Mouse (Mus musculus) limb, embryonic 15.5 days (tissue): ENCODE results near the gene Slc5a1. TPM values are rescaled to one million over a fixed set of nuclear protein-coding genes. Genes with fewer than 3 reads are reported as not detected.

Source experiments
- ATAC-seq: fragments of 200-750 bp; cut with Nextera tagmentation; 2 replicates; pipeline ENCODE4 v1.8.0; 2017; ENCODE audit warnings: low read depth, moderate TSS enrichment; ENCODE audit not compliant: insufficient number of reproducible peaks, low FRiP score, low TSS enrichment
- H3K27ac ChIP-seq: fragments of 300-500 bp; sonication (generic); 2 replicates; pipeline ENCODE4 v1.5.1; 2015; ENCODE audit warnings: moderate library complexity, mild to moderate bottlenecking, inconsistent platforms
- H3K27me3 ChIP-seq: fragments of 300-500 bp; sonication (generic); 2 replicates; pipeline ENCODE4 v1.6.1; 2015; ENCODE audit warnings: inconsistent platforms
- H3K36me3 ChIP-seq: fragments of 300-500 bp; sonication (generic); 2 replicates; pipeline ENCODE4 v1.6.1; 2015; ENCODE audit warnings: inconsistent platforms
- H3K4me1 ChIP-seq: fragments of 300-500 bp; sonication (generic); 2 replicates; pipeline ENCODE4 v1.6.1; 2015; ENCODE audit warnings: inconsistent platforms
- H3K4me2 ChIP-seq: fragments of 300-500 bp; sonication (generic); 2 replicates; pipeline ENCODE4 v1.6.1; 2015; ENCODE audit warnings: mild to moderate bottlenecking, inconsistent platforms
- H3K4me3 ChIP-seq: fragments of 300-500 bp; sonication (generic); 2 replicates; pipeline ENCODE4 v1.5.1; 2015; ENCODE audit warnings: mild to moderate bottlenecking, inconsistent platforms
- H3K9ac ChIP-seq: fragments of 300-500 bp; sonication (generic); 2 replicates; pipeline ENCODE4 v1.6.1; 2015; ENCODE audit warnings: inconsistent platforms
- H3K9me3 ChIP-seq: fragments of 300-500 bp; sonication (generic); 2 replicates; pipeline ENCODE4 v1.6.1; 2016; ENCODE audit warnings: inconsistent platforms
- WGBS: fragments of 180-500 bp; shearing (Covaris S2); methylation state at CpG from one replicate; pipeline ENCODE4 v1.1.7; 2015; 5-methylcytosine and 5-hydroxymethylcytosine counted together
- polyA plus RNA-seq: library from polyadenylated mRNA; unstranded; fragments of >200 nt; fragmentation: Nextera tagmentation; extraction: Ambion mirVana; gene quantifications from 2 replicates; pipeline ENCODE4 v1.2.1, GENCODE M21; 2015

The Slc5a1 gene
- polyA plus RNA-seq, 1 experiment from 2014 or later, result 3.4 TPM

DNA sequence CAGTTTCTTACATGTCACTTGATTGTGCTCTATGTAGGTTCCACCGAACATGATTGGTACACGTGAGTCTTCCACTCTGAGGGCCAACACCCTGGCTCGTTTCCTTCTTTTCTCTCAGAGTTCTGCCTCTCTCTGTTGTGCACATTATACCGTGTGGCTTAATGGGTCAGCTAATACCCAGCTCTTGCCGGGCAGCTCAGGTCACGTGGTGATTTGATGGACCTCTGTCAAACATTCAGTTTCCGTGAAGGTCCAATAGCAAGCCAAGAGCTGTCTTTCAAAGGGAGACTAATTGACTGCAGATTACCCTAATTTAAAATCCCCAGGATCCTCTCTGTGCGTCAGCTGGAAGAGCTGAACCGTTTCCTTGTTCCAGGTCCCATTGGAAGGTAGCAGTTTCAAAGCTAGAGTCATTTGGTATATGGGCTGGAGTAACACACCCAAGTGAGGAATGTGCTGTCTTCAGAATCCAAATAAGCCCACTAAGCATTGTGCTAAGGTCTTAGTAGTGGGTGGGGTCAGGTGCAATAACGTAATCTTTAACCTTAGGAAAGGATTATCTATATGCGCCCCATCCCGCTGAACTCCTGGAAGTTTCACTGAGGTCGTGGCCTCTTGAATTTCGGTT, 3.9 kb downstream of the Slc5a1 start:
- no peak overlapping the region for H3K4me2 ChIP-seq
- peaks cover 34% of the 10 kb centered on the region for H3K27me3 ChIP-seq
- no peak for ATAC-seq
- H3K4me1 ChIP-seq, result peaks cover 4% of the 10 kb centered on the region; the same call in 1 of the 2 replicates
- no peaks in the 10 kb centered on the region for H3K9me3 ChIP-seq
- no peaks in the 10 kb centered on the region for H3K36me3 ChIP-seq
- no peak overlapping the region for H3K4me3 ChIP-seq
- WGBS, result 63% methylated on average over 14 of the region's 14 CpGs
- no peak overlapping the region for H3K27ac ChIP-seq
- H3K9ac ChIP-seq, result no peak overlapping the region

DNA sequence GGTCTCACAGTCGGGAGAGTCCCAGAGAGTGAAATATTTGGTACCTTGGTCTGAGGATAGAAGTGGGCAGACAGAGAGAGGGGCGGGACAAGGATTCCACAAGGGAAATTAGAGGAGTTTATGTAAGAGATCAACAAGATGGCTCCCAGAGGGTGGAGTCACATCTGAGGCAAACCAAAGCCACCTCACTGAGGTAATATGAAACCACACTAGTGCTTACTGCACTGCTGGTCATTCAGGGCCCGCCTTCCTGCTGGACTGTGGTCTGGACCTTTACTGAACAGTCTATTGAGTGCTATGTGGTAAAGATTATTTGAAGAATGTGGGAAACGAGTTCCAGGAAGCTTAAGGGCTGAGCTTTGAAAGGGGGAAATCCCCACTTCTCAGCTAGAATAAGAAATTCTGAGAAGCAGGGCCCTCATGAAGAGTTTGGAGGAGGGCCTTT, 17.9 kb downstream of the Slc5a1 start:
- WGBS, result 41% methylated on average over 4 of the region's 4 CpGs
- H3K4me2 ChIP-seq, result no peak overlapping the region
- no peak overlapping the region for H3K27ac ChIP-seq
- no peaks in the 10 kb centered on the region for H3K36me3 ChIP-seq
- H3K4me3 ChIP-seq, result no peak overlapping the region
- no peaks in the 10 kb centered on the region for H3K9me3 ChIP-seq
- no peaks in the 10 kb centered on the region for H3K27me3 ChIP-seq
- ATAC-seq, result no peak
- no peak overlapping the region for H3K9ac ChIP-seq
- no peaks in the 10 kb centered on the region for H3K4me1 ChIP-seq

DNA sequence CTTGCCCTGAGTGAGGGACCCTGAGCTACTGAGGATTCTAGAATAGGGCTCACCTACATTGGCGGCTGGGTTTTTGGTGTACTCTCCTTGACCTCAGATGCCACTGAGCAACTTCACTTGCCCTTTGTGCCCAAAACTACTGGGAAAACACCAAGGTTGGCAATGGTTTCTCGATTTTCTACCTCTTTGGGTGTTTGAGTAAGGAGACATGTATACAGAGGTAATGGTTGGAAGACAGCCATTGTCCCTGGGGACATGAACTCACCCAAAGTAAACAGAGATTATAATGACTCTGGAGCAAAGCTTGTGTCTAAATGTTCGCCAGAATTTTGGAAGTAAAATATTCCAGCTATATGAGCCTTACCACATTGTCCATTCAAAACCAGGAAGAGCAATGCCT, 19.6 kb downstream of the Slc5a1 start:
- no peaks in the 10 kb centered on the region for H3K27me3 ChIP-seq
- WGBS, result 71% methylated on average over 3 of the region's 3 CpGs

DNA sequence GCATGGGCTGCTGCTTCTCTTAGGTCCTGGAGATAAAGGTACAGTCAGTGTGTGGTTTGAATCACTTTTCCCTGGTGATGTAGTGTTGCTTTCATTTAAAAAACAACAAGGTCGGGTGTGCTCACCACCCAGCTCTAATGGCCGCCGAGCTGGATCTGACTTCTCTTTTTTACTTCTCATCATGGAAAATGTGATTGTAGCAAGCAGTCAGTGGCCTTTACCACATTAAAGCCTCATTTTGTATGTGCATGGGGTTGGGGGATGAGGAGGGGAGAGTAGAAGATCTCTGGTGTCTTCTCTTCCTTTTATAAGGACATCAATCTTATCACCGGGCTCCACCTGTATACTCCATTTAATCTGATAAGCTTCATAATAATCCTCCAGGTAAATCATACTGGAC, 21.3 kb downstream of the Slc5a1 start:
- no peak overlapping the region for H3K27ac ChIP-seq
- no peak overlapping the region for H3K4me3 ChIP-seq
- no peaks in the 10 kb centered on the region for H3K4me1 ChIP-seq
- WGBS, result 88% methylated on average over 4 of the region's 4 CpGs
- no peaks in the 10 kb centered on the region for H3K36me3 ChIP-seq
- H3K27me3 ChIP-seq, result no peaks in the 10 kb centered on the region
- H3K9me3 ChIP-seq, result no peaks in the 10 kb centered on the region
- no peak overlapping the region for H3K4me2 ChIP-seq
- no peak overlapping the region for H3K9ac ChIP-seq
- ATAC-seq, result no peak

More for the DNA sequence above, 19.6 kb downstream of the Slc5a1 start:
- no peaks in the 10 kb centered on the region for H3K9me3 ChIP-seq
- no peaks in the 10 kb centered on the region for H3K36me3 ChIP-seq
- H3K27ac ChIP-seq, result no peak overlapping the region
- H3K9ac ChIP-seq, result no peak overlapping the region
- no peak overlapping the region for H3K4me2 ChIP-seq
- no peaks in the 10 kb centered on the region for H3K4me1 ChIP-seq
- ATAC-seq, result no peak
- H3K4me3 ChIP-seq, result no peak overlapping the region

DNA sequence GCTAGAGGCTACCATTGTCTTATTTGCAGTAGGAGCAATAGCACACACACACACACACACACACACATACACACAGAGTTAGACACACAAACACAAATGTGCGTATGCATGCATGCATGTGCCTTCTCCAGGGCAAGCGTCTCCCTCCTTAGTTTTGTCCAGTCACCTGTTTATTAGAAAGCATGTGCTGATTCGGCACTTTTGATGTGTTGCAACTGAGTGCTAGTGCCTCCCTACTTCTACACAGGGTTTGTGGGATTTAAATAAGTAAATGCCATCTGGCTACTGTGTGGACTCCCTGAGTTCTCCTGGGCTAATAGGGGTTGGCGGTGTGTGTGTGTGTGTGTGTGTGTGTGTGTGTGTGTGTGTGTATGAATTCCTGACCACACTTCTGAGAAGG, 30.1 kb downstream of the Slc5a1 start:
- no peak overlapping the region for H3K9ac ChIP-seq
- H3K4me1 ChIP-seq, result no peaks in the 10 kb centered on the region
- H3K27ac ChIP-seq, result no peak overlapping the region
- no peak overlapping the region for H3K4me3 ChIP-seq
- H3K27me3 ChIP-seq, result no peaks in the 10 kb centered on the region
- H3K36me3 ChIP-seq, result no peaks in the 10 kb centered on the region
- H3K9me3 ChIP-seq, result no peaks in the 10 kb centered on the region
- no peak overlapping the region for H3K4me2 ChIP-seq
- ATAC-seq, result no peak
- 85% methylated on average over 4 of the region's 4 CpGs for WGBS

DNA sequence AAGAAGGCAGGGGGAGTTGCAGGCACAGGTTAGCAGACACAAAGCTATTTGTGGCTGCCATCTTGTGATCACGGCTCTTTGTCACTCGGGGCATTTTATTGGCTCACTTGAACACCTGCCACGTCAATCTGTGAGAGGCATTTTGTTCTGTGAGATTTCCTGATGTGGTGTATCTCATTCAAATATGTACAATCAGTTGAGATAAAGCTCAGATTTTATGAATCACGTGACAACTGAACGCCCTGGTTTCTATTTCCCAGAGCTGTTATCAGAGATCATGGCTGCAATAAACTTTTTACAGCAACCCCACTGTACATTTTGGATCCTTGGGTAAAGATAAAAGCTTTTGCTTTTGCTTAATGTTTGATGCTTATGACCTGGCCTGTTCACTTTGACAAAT, 31.6 kb downstream of the Slc5a1 start:
- H3K4me3 ChIP-seq, result no peak overlapping the region
- H3K9ac ChIP-seq, result no peak overlapping the region
- 73% methylated on average over 5 of the region's 5 CpGs for WGBS
- no peaks in the 10 kb centered on the region for H3K9me3 ChIP-seq
- H3K4me2 ChIP-seq, result no peak overlapping the region
- no peaks in the 10 kb centered on the region for H3K4me1 ChIP-seq
- no peak overlapping the region for H3K27ac ChIP-seq
- no peaks in the 10 kb centered on the region for H3K36me3 ChIP-seq
- ATAC-seq, result no peak
- no peaks in the 10 kb centered on the region for H3K27me3 ChIP-seq

DNA sequence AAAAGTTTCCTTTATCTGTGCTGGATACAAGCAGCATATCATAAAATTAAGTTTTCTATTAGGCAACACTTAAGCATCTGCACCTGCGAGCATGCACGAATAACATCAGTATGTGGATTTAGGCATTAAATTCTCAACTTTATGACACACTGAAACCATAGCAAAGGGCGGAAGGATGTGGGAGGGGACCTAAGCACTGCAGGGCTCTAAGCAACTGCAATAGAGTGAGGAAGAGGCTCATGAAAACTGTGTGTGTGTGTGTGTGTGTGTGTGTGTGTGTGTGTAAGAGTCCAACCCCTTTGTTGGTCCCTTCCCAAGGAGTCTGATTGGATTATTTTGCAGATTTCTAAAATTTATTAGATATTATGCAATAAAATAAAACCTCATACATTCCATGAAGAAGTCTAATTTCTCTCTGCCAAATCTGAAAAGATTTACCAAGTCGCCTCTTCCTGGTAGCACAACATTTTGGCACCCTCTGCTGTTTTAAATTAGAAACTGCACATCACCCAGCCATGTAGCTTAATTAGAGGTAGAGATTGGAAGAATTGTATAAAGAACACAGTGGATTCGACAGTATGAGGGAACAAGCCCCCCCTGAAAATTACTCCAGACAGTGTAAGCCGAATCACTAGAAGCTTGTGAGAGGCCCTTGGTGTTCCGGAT, 38.9 kb downstream of the Slc5a1 start:
- WGBS, result 40% methylated on average over 7 of the region's 7 CpGs
- Histone ChIP-seq H3K27me3 (no peaks in the 10 kb centered on the region; the same call in 1 of the 2 replicates), H3K4me2 (no peak overlapping the region), H3K4me3 (no peak overlapping the region), H3K27ac (no peak overlapping the region), H3K4me1 (no peaks in the 10 kb centered on the region), H3K9ac (no peak overlapping the region), H3K36me3 (no peaks in the 10 kb centered on the region), H3K9me3 (no peaks in the 10 kb centered on the region)
- ATAC-seq, result no peak

DNA sequence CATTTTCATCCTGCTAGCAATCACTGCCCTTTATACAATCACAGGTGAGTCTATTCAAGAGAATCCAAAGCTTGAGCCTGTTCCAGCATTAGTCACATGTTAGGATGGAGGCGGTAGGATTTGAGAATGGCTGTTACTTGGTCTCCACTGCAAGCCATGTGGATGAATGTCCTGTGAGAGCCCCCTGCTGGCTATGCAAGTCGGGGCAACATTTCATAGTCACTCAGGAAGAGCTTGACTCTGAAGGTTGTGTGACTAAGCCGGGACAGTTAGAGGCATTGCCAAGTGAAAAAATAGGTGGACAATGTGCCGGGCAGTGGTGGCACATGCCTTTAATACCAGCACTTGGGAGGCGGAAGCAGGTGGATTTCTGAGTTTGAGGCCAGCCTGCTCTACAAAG, 40.0 kb downstream of the Slc5a1 start:
- H3K27me3 ChIP-seq, result no peaks in the 10 kb centered on the region; the same call in 1 of the 2 replicates
- WGBS, result 46% methylated on average over 5 of the region's 5 CpGs

DNA sequence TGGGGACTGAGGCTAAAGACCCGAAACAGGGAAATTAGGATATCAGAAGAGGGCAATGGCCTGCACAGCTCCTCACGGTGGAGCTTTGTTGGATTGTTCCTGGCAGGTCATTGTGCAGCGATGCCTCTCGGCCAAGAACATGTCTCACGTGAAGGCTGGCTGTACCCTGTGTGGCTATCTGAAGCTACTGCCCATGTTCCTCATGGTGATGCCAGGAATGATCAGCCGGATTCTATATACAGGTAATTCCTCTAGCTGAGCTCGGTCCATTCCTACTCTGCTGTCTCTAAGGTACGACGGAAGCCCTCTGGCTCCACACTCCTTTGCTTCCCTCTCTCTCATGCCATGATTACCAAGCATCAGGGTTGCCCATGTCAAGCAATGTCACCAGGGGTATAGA, 42.8 kb downstream of the Slc5a1 start:
- no peaks in the 10 kb centered on the region; the same call in 1 of the 2 replicates for H3K27me3 ChIP-seq
- no peak overlapping the region for H3K4me3 ChIP-seq
- 84% methylated on average over 9 of the region's 9 CpGs for WGBS
- no peaks in the 10 kb centered on the region for H3K4me1 ChIP-seq
- no peak for ATAC-seq
- no peak overlapping the region for H3K4me2 ChIP-seq
- no peaks in the 10 kb centered on the region for H3K36me3 ChIP-seq
- no peak overlapping the region for H3K9ac ChIP-seq
- H3K9me3 ChIP-seq, result no peaks in the 10 kb centered on the region
- no peak overlapping the region for H3K27ac ChIP-seq

More for the DNA sequence above, 40.0 kb downstream of the Slc5a1 start:
- no peak overlapping the region for H3K4me2 ChIP-seq
- H3K9me3 ChIP-seq, result no peaks in the 10 kb centered on the region
- no peaks in the 10 kb centered on the region for H3K36me3 ChIP-seq
- no peaks in the 10 kb centered on the region for H3K4me1 ChIP-seq
- no peak overlapping the region for H3K9ac ChIP-seq
- H3K27ac ChIP-seq, result no peak overlapping the region
- H3K4me3 ChIP-seq, result no peak overlapping the region
- ATAC-seq, result no peak

DNA sequence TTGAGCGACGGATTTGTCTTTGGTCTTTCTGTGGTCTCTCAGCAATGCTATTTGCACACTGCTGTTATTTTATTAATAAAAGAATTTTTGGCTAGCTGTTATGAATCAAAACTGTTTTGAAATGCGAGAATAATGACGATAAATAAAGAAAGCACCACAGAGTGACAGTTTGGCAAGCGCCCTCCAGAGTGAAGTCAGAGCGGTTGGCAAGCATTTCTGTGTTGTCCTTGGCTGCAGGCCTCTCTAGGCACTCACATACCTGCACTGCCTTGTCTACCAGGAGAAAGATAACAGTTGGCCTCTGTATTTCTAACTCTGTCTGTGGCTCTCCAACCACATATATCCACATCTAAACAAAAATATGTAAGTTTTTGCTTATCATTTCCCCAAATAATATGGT, 43.7 kb downstream of the Slc5a1 start:
- Histone ChIP-seq H3K36me3 (no peaks in the 10 kb centered on the region), H3K27me3 (no peaks in the 10 kb centered on the region; the same call in 1 of the 2 replicates), H3K4me2 (no peak overlapping the region), H3K9me3 (no peaks in the 10 kb centered on the region), H3K4me1 (no peaks in the 10 kb centered on the region), H3K9ac (no peak overlapping the region), H3K27ac (no peak overlapping the region), H3K4me3 (no peak overlapping the region)
- 66% methylated on average over 6 of the region's 6 CpGs for WGBS
- ATAC-seq, result no peak

DNA sequence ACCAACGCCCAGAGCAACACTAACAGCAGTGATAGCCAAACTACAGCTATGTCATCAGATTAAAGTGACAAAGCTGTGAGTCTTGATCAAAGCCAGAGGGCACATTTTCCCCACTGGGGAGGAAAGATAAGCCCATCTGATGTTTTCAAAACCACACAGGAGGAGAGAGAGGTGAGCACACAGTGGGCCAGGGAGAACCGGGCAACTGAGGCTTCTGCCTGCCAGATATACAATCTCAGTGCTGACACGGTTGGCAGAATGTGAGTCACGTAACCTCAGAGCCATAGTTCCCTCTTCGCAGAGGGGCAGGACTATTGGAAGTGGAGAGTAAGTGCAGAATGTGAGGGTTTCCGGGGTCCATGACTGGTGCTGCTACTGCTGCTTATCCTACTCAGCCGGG, 89.5 kb downstream of the Slc5a1 start:
- 51% methylated on average over 7 of the region's 7 CpGs for WGBS
- no peak for ATAC-seq
- no peak overlapping the region for H3K27ac ChIP-seq

DNA sequence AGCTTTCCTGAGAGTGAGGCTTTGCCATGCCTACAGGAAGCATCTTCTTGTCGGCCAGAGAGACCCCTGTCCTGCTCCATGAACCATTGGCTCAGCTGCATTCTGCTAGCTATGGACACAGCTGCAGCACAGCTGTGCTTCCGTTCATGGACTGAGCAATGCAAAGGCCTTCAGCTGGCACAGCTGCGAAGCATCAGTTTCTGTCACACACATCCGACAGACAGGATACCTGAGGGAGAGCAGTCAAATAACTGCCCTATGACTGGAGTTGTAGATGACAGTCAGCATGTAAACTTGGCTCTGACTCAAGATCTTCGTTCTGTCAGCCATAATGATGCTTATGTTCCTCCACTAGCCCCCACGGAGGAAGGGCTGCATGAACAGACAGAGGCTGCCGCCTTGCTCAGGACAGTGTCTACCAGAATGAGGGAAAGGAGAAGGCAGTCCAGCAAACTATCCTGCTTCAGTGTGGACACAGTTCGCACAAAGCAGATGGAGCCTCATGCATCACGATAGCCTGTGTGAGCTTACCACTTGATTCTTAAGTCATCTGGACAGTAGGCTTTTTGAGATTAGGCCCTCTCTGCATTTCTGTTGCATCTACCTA, 91.3 kb downstream of the Slc5a1 start:
- WGBS, result 65% methylated on average over 9 of the region's 9 CpGs
- Histone ChIP-seq H3K4me2 (no peak overlapping the region), H3K9ac (no peak overlapping the region), H3K27me3 (no peaks in the 10 kb centered on the region), H3K27ac (no peak overlapping the region), H3K4me3 (no peak overlapping the region), H3K36me3 (no peaks in the 10 kb centered on the region), H3K4me1 (no peaks in the 10 kb centered on the region), H3K9me3 (no peaks in the 10 kb centered on the region)
- no peak for ATAC-seq

More for the DNA sequence above, 89.5 kb downstream of the Slc5a1 start:
- H3K4me1 ChIP-seq, result no peaks in the 10 kb centered on the region
- no peak overlapping the region for H3K9ac ChIP-seq
- no peaks in the 10 kb centered on the region for H3K36me3 ChIP-seq
- no peak overlapping the region for H3K4me3 ChIP-seq
- H3K9me3 ChIP-seq, result no peaks in the 10 kb centered on the region
- no peaks in the 10 kb centered on the region for H3K27me3 ChIP-seq
- no peak overlapping the region for H3K4me2 ChIP-seq
